Mouse (Mus musculus) neural tube, embryonic 11.5 days (tissue): ENCODE results near the gene Gm853. TPM values are rescaled to one million over a fixed set of nuclear protein-coding genes. Genes with fewer than 3 reads are reported as not detected.
"Not testable (repeated sequence)": the region's sequence is repeated elsewhere in the genome, so short reads cannot be mapped to it uniquely, and the experiment has no call there.

Experiments
- ATAC-seq: fragments of 200-750 bp; cut with Nextera tagmentation; 2 replicates; pipeline ENCODE4 v1.8.0; 2017; ENCODE audit warnings: moderate number of reproducible peaks, mild to moderate bottlenecking, moderate TSS enrichment, moderate library complexity; ENCODE audit not compliant: insufficient read depth, low FRiP score, low TSS enrichment
- DNase-seq: peaks from one replicate; pipeline ENCODE4 v3.0.0-alpha.2; 2015; ENCODE audit warnings: low spot score
- H3K27ac ChIP-seq: fragments of 300-500 bp; sonication (generic); 2 replicates; pipeline ENCODE4 v1.5.1; 2014; ENCODE audit warnings: low read depth, mild to moderate bottlenecking, low read length
- H3K27me3 ChIP-seq: fragments of 300-500 bp; sonication (generic); 2 replicates; pipeline ENCODE4 v1.6.1; 2014; ENCODE audit warnings: mild to moderate bottlenecking, low read length, mixed read lengths; ENCODE audit not compliant: control insufficient read depth, insufficient read depth
- H3K36me3 ChIP-seq: fragments of 300-500 bp; sonication (generic); 2 replicates; pipeline ENCODE4 v1.6.1; 2014; ENCODE audit warnings: mild to moderate bottlenecking, low read length, moderate library complexity, mixed read lengths; ENCODE audit not compliant: control insufficient read depth, insufficient read depth
- H3K4me1 ChIP-seq: fragments of 300-500 bp; sonication (generic); 2 replicates; pipeline ENCODE4 v1.6.1; 2014; ENCODE audit warnings: low read length, mixed read lengths; ENCODE audit not compliant: control insufficient read depth, insufficient read depth
- H3K4me2 ChIP-seq: fragments of 300-500 bp; sonication (generic); 2 replicates; pipeline ENCODE4 v1.6.1; 2014; ENCODE audit warnings: low read depth, mild to moderate bottlenecking, moderate library complexity
- H3K4me3 ChIP-seq: fragments of 300-500 bp; sonication (generic); 2 replicates; pipeline ENCODE4 v1.5.1; 2014; ENCODE audit warnings: low read depth, low read length
- H3K9ac ChIP-seq: fragments of 300-500 bp; sonication (generic); 2 replicates; pipeline ENCODE4 v1.6.1; 2014; ENCODE audit warnings: mild to moderate bottlenecking, low read length
- H3K9me3 ChIP-seq: fragments of 300-500 bp; sonication (generic); 2 replicates; pipeline ENCODE4 v1.6.1; 2016; ENCODE audit warnings: low read length; ENCODE audit not compliant: control insufficient read depth
- WGBS: fragments of 180-500 bp; shearing (Covaris S2); extraction: QIAGEN DNeasy Blood & Tissue Kit; methylation state at CpG from one replicate; pipeline ENCODE4 v1.1.7; 2014; 5-methylcytosine and 5-hydroxymethylcytosine counted together
- polyA plus RNA-seq: library from polyadenylated mRNA; unstranded; fragments of >200 nt; fragmentation: Nextera tagmentation; extraction: Ambion mirVana; gene quantifications from 2 replicates; pipeline ENCODE4 v1.2.1, GENCODE M21; 2014

The Gm853 gene
- polyA plus RNA-seq, 1 experiment from 2014 or later = not detected

DNA sequence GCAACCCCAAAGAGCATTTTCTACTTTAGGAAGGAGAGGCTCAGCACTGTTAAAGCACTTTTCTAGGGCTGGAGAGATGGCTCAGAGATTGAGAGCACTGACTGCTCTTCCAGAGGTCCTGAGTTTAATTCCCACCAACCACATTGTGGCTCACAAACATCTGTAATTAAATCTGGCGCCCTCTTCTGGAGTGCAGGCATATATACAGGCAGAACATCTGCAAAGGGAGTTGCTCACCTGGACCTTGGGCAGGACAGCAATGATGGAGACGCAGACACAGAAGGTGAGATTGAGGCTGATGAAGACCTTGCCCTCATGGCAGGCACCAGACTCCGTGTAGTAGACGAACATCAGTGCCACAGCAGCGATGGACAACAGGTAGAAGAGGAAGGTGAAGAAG is 38.2 kb upstream of the Gm853 start:
- 32% methylated on average over 5 of the region's 5 CpGs for WGBS
- ATAC-seq = no peak

DNA sequence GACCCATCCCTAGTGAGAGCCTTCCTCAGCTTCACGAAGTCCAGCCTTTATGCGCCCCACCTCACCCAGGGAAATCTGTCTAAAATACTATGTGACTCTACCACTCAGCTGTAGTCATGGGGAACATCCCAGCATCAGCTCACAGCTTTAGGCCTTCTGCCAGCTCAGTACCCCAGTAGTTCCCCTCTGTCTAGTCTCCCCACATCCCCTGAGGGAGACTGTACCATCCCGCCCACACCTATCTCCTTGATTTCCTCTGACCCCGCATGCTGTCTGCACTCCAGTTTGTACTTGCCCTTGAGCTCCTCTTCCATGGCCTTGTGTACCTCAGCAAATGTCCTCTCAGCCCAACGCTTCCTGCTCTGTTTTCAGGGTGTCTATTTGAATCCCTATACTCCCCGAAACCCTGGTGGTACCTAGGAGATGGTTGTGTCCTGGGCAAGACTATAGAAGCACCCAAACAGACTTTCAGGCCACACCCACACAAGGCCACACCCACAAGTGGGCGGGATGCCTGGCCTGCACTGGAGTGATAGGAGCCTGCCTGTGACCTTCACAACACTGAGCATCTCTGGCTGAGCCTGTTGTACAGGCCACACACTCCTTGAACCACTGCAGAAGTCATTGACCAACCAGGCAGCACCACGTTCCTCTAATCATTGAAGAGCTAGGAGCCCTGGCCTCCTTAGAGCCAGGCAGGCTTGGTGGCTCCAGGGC is 30.4 kb upstream of the Gm853 start:
- H3K27ac ChIP-seq = no peak overlapping the region
- H3K36me3 ChIP-seq = peaks cover 5% of the 10 kb centered on the region
- no peaks in the 10 kb centered on the region for H3K27me3 ChIP-seq
- DNase-seq = no peak
- no peak overlapping the region for H3K4me3 ChIP-seq
- H3K4me1 ChIP-seq = no peaks in the 10 kb centered on the region
- 64% methylated on average over 8 of the region's 8 CpGs for WGBS
- H3K9me3 ChIP-seq = no peaks in the 10 kb centered on the region
- no peak for ATAC-seq
- H3K9ac ChIP-seq = no peak overlapping the region
- H3K4me2 ChIP-seq = no peak overlapping the region

More for the DNA sequence above, 38.2 kb upstream of the Gm853 start:
- Histone ChIP-seq H3K36me3 (peaks cover 6% of the 10 kb centered on the region), H3K27ac (no peak overlapping the region), H3K27me3 (no peaks in the 10 kb centered on the region), H3K4me1 (no peaks in the 10 kb centered on the region; the same call in 1 of the 2 replicates), H3K9me3 (no peaks in the 10 kb centered on the region), H3K4me3 (no peak overlapping the region), H3K4me2 (no peak overlapping the region), H3K9ac (no peak overlapping the region)
- DNase-seq = no peak

DNA sequence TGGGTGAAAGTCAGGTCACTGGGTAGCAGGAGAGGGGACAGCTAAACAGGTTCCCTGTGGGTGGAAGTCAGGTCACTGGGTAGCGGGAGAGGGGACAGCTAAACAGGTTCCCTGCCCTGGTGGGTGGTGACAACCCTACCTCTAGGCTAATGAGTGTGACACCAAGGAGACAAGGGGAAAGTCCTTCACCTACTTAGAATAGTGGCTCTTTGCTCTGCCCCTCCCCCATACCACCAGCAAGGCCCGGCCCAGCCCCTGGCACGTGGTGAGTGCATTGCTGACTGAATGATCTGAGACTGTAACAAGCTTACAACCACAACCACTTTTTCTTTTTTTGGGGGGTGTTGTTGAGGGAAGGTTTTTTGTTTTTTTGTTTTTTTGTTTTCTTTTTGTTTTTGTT is 29.6 kb upstream of the Gm853 start:
- no peak for ATAC-seq
- no peaks in the 10 kb centered on the region for H3K27me3 ChIP-seq
- H3K27ac ChIP-seq = no peak overlapping the region
- WGBS = 35% methylated on average over 3 of the region's 3 CpGs
- H3K4me2 ChIP-seq = no peak overlapping the region
- H3K4me3 ChIP-seq = no peak overlapping the region
- no peak overlapping the region for H3K9ac ChIP-seq
- DNase-seq = no peak
- H3K9me3 ChIP-seq = no peaks in the 10 kb centered on the region
- peaks cover 4% of the 10 kb centered on the region; the same call in 1 of the 2 replicates for H3K36me3 ChIP-seq
- no peaks in the 10 kb centered on the region for H3K4me1 ChIP-seq

DNA sequence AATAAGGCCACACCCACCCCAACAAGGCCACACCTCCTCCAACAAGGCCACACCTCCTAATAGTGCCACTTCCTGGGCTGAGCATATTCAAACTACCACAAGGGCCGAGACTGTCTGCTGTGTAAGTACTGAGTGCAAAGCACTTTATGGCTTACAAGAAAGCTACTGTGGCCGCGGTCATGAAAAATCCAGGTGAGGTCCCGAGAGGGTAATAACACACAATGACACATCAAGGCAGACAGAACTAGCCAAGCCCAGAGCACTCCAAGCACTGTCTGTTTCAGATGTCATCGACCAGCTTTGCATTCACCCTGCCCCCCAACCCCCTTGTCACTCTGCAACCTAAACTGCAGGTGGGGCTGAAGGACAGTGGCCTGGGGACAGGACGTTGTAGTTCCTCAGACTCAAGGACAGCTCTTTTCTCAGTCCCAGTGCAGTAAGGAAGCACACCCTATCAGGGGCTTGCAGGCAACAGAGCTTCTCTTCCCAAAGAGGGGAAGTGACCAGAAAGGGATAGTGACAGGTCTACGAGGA is 29.0 kb upstream of the Gm853 start:
- ATAC-seq (no peak), DNase-seq (no peak)
- Histone ChIP-seq H3K9ac (no peak overlapping the region), H3K4me3 (no peak overlapping the region), H3K27me3 (no peaks in the 10 kb centered on the region), H3K36me3 (peaks cover 3% of the 10 kb centered on the region; the same call in 1 of the 2 replicates), H3K4me2 (no peak overlapping the region), H3K4me1 (no peaks in the 10 kb centered on the region), H3K9me3 (no peaks in the 10 kb centered on the region), H3K27ac (no peak overlapping the region)
- WGBS = 33% methylated on average over 7 of the region's 7 CpGs

DNA sequence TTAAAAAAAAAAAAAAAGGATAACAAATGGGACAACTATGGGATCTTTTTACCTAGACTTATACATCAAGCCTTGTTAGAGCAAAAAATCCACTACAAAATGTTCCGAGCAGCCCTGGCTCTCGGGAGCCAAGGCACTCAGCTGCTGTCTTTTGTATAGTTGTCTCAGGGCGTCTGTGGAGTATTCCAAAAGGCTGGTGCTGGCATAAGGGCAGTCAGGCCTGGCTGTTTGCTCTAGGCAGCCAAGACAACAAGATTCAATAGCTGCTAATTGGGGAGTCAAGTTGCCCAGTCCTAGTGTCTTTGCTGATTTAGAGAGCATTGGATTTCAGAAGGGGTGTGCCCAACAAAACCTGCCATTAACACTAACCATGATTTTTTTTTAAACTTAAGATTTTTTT is 26.4 kb upstream of the Gm853 start:
- Histone ChIP-seq H3K9ac (no peak overlapping the region), H3K27ac (no peak overlapping the region), H3K4me3 (no peak overlapping the region), H3K4me2 (no peak overlapping the region), H3K27me3 (no peaks in the 10 kb centered on the region), H3K9me3 (no peaks in the 10 kb centered on the region), H3K4me1 (no peaks in the 10 kb centered on the region), H3K36me3 (no peaks in the 10 kb centered on the region; the same call in 1 of the 2 replicates)
- DNase-seq (no peak), ATAC-seq (no peak)
- WGBS = 67% methylated on average over 3 of the region's 3 CpGs

DNA sequence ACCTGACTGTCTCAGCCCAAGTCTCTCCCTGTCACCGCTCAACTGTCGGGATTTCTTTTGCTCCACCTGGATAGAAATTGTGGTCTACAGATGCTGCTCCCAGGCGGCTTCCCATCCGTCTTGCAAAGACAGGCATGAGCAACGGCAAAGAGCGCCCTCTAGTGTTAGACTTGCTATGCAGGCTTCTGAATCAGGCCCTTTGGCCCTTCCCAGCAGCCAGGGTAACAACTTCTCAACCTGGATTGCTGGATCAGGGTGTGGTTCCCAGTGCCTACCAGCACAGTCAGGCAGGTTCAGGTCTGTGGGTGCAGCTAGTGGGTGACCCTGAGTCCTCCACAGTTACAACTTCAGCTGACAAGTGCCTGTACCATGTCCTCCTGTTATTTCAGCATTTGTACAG is 23.9 kb upstream of the Gm853 start:
- Histone ChIP-seq H3K27me3 (no peaks in the 10 kb centered on the region), H3K9me3 (no peaks in the 10 kb centered on the region), H3K4me3 (no peak overlapping the region), H3K4me1 (no peaks in the 10 kb centered on the region), H3K36me3 (no peaks in the 10 kb centered on the region), H3K27ac (no peak overlapping the region), H3K4me2 (no peak overlapping the region), H3K9ac (no peak overlapping the region)
- peak; percentile 76 for DNase-seq
- 2% methylated on average over 6 of the region's 6 CpGs for WGBS
- no peak for ATAC-seq

DNA sequence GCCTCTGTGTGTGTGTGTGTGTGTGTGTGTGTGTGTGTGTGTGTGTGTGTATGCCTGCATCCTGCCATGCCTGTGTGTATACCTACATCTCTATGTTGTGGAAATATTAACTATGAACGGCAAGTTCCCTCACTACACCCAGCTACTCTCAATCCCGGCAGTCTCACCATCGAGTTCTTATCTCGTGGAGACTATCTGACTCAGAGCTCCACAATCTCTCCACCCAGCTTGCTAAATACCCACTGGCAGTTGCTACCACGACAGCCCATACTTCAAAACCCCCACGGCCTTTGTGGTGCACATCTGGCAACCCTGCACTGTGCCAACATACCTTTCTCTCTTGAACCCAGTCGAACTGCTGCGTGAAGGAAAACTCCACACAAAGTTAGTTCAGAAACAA is 22.5 kb upstream of the Gm853 start:
- no peaks in the 10 kb centered on the region for H3K36me3 ChIP-seq
- H3K9ac ChIP-seq = no peak overlapping the region
- no peak overlapping the region for H3K4me2 ChIP-seq
- H3K27me3 ChIP-seq = no peaks in the 10 kb centered on the region
- no peaks in the 10 kb centered on the region for H3K4me1 ChIP-seq
- 82% methylated on average over 8 of the region's 8 CpGs for WGBS
- no peak overlapping the region for H3K27ac ChIP-seq
- DNase-seq (no peak), ATAC-seq (no peak)
- no peak overlapping the region for H3K4me3 ChIP-seq
- no peaks in the 10 kb centered on the region for H3K9me3 ChIP-seq

DNA sequence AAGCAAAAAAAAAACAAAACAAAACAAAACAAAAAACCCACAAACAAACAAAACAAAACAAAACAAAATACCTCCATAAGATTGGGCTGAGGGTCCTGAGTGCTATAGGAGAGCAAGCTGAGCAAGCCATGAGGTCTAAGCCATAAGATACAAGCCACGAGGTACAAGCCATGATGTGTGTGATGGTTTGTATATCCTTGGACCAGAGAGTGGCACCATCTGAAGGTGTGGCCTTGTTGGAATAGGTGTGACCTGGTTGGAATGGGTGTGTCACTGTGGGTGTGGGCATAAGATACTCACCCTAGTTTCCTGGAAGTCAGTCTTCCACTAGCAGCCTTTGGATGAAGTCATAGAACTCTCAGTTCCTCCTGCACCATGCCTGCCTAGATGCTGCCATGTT is 21.4 kb upstream of the Gm853 start:
- not testable (repeated sequence) for DNase-seq, H3K4me3 ChIP-seq, H3K27ac ChIP-seq, ATAC-seq, H3K27me3 ChIP-seq, H3K9ac ChIP-seq, H3K9me3 ChIP-seq, H3K4me1 ChIP-seq, H3K36me3 ChIP-seq, H3K4me2 ChIP-seq
- 74% methylated on average over 1 of the region's 1 CpGs for WGBS

DNA sequence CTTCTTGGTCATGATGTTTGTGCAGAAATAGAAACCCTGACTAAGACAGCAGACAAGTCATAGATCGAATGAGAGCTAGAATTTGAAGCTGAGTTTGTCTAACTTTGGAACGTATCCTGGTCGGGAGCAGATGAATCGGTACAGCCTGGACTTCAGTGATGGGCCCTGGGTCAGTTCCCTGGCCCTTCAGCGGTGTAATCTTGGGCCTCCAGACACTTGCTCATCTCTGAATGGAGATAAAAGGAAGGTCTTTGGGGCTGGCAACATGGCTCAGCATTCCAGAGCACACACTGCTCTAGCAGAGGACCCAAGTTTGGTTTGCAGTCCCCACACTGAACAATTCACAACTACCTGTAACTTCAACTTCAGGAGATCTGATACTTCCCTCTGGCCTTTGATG is 20.8 kb upstream of the Gm853 start:
- ATAC-seq (no peak), DNase-seq (no peak)
- H3K9ac ChIP-seq = no peak overlapping the region
- no peaks in the 10 kb centered on the region for H3K4me1 ChIP-seq
- no peaks in the 10 kb centered on the region for H3K9me3 ChIP-seq
- H3K4me2 ChIP-seq = no peak overlapping the region
- H3K36me3 ChIP-seq = no peaks in the 10 kb centered on the region
- H3K27me3 ChIP-seq = no peaks in the 10 kb centered on the region
- H3K27ac ChIP-seq = no peak overlapping the region
- 87% methylated on average over 5 of the region's 5 CpGs for WGBS
- H3K4me3 ChIP-seq = no peak overlapping the region
